Mouse (Mus musculus): ENCODE data around the gene Hhatl.

The Hhatl gene

GRCm38 (mm10) chr9:121807947-121808346 lies 15.6 kb upstream of the Hhatl start:
- DNase-seq (ENCODE audit: extremely low spot score, low read depth, low spot score), result no peak

DNA sequence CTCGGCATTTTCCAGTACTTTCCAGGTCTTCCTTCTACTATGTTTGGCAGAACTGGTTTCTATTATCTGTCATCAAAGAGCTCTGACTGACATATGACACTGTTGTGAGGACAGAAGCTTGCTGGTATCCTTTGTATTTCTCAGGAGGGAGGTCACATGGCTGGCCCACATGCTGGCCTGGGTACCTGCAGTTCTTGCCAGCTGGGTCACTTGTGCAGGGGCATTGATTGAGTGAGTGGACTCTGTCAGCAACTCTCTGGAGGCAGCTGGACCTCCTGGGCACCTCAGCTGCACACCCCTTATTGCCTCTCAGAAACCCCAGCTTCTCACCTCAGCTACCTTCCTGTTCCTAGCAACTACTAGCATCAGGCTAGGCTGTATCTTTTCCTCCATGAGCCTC lies 15.2 kb upstream of the Hhatl start:
- DNase-seq (ENCODE audit: extremely low spot score, low read depth, low spot score), result no peak

- DNase-seq (ENCODE audit: extremely low spot score, low read depth, low spot score), result no peak
These were observed 10.4 kb upstream of the Hhatl start for GRCm38 (mm10) chr9:121802747-121803146.

- DNase-seq (ENCODE audit: extremely low spot score, low read depth, low spot score), result no peak
These were observed 6.7 kb upstream of the Hhatl start for GRCm38 (mm10) chr9:121798887-121799520.

DNA sequence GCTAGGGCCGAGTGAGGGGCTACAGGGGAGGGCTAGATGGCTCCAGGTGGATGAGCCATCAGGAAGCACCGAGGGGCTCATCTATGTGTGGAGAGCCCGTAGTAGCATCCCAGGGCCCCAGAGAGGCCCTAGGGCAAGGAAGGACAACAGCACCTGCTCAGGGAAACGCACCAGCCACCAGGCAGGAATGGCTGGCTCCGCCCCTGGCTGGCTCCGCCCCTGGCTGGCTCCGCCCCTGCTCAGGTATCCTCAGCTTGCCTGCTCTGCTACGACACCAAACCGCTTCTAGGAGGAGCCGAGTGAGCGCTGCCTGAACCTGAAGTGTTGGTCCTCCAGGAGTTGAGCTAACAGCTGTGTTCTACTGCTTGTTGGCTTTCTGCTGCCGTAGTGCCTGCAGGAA lies 5.4 kb upstream of the Hhatl start:
- DNase-seq (ENCODE audit: extremely low spot score, low read depth, low spot score), result no peak

DNA sequence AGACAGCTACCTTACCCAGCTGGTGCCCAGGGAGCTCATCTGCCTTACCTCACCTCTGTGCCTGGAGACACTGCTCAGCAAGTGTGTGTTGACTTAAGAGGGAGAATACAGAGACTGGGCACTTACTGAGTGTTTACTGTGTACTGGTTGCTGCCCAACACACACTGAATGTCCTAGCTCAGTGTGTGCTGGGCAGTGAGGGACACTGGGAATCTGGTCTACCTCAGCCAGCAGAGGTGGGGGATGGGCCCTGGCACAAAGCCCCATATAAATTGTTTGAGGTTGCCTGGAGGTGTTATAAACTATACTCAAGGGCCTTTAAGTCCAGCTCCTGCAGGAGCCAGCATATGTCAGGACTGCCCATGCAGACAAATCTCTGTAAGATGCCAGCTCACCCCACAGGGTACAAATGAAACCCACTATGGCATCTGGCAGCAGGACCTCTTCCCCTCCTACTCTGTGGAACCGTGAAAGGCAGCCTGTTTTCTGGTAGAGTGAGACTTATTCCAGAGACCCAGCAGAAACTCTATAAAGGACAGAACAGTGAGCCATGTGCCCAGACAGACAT lies 2.7 kb upstream of the Hhatl start:
- no peak for DNase-seq (ENCODE audit: extremely low spot score, low read depth, low spot score)

DNA sequence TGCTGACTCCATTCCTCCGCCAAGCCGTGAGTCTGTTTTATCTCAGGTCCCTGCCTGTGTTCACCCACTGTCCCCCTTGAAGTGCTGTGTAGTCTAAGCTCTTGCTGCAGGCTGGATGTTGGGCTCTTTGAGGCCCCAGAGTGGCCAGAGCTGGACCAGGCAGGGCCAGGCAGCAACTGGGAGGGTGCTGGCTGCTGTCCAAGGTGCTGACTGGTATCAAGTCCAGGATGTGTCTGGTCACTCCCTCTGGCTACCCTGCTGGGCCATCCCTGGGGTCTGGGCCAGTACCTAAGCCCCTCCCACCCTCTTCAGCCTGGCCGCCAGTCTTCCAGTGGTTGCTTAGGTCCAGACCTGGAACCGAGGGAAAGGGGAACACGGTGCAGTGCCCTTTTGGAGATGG lies 1.1 kb downstream of the Hhatl start:
- peak; percentile 39 for DNase-seq (ENCODE audit: extremely low spot score, low read depth, low spot score)

- no peak for DNase-seq (ENCODE audit: extremely low spot score, low read depth, low spot score)
These were observed 5.9 kb downstream of the Hhatl start for GRCm38 (mm10) chr9:121786359-121786758.

DNA sequence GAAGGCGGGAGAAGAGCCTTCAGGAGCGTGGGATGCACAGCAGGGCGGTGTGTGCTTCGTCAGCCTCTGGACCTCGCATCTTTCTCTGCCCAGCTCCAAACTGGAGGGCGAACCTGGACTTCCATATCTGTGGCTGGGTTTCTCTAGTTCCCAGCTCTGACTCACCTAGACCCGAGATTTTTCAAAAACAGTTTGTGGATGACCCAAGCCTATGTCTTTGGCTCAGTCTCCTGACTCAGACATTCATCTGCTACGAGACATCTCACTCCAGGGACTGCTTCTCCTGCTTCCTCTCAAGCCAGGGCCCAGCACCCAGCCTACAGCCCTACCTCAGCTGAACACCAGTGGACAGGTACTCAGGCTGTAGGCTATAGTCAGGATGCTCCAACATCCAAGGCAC lies 7.0 kb downstream of the Hhatl start:
- no peak for DNase-seq (ENCODE audit: extremely low spot score, low read depth, low spot score)

DNA sequence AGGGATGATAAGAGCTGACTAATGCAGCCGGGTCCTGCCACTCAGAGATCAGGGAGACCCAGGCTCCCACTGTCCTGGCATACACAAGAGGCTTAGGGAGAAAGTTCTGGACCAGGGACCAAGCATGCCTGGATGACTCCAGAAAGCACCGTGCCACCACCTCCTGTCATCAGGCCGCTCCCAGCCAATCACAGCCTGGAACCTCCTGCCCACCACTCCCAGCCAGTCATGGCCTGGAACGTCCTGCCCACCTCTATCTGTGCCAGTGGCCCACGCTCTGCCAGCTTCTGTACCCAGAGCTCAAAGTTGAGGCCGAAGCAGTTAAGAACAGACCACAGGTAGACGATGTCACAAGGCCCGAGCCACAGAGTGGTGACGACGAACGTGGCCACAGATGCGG lies 7.5 kb downstream of the Hhatl start:
- no peak for DNase-seq (ENCODE audit: extremely low spot score, low read depth, low spot score)

DNA sequence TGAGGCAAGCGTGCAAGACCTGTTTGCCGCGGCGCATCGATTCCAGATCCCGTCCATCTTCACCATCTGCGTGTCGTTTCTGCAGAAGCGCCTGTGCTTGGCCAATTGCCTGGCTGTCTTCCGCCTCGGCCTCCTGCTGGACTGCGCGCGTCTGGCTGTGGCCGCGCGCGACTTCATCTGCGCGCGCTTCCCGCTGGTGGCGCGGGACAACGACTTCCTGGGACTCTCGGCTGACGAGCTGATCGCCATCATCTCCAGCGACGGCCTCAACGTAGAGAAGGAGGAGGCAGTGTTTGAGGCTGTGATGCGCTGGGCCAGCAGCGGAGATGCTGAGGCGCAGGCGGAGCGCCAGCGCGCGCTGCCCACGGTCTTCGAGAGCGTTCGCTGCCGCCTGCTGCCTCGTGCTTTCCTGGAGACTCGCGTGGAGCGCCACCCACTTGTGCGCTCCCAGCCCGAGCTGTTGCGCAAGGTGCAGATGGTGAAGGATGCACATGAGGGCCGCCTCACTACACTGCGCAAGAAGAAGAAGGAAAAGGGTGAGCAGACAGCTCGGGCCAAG lies 14.2 kb downstream of the Hhatl start:
- no peak for DNase-seq (ENCODE audit: extremely low spot score, low read depth, low spot score)

DNA sequence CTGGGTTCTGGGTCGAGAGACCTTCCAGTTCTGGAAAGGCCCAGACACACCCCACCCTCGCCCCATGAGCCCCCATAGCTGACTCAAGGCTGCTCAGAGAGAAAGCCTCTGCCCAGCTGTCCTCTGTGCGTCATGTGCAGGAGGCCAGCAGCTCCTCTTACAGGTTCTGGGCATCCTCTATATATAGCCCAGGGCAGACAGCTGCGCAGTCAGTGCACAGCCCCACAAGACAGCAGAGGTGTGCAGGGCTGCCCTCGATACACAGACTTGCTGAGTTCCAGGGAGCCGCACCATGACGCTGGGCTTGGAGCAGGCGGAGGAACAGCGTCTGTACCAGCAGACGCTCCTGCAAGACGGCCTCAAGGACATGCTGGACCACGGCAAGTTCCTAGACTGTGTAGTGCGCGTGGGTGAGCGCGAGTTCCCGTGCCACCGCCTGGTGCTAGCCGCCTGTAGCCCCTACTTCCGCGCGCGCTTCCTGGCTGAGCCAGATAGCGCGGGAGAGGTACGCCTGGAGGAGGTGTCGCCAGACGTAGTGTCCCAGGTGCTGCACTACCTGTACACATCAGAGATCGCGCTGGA lies 14.7 kb downstream of the Hhatl start, which contains the start of gene Klhl40:
Klhl40 (plus strand) TSS at position 124 of the 582 bp plus-strand sequence.
- no peak for DNase-seq (ENCODE audit: extremely low spot score, low read depth, low spot score)

- no peak for DNase-seq (ENCODE audit: extremely low spot score, low read depth, low spot score)
These were observed 15.8 kb downstream of the Hhatl start for GRCm38 (mm10) chr9:121776511-121776910.

DNA sequence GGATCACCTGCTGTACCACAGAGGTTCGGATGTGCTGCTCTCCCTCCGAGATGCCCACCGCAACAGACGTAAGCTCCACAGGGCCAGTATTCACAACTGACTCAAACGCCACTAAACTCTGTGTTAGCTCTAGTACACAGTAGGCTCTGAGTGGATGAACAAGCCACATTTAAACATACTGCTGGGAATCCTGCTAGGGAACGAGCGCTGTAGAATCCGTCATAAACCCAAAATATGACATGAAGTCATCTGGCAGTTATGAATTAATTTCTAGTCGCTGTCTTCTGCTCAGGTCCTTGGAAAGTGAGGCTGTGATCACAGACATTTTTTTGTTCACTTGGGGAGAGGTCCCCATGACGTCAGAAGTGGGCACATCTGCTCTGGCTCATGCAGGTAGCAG lies 16.4 kb downstream of the Hhatl start:
- no peak for DNase-seq (ENCODE audit: extremely low spot score, low read depth, low spot score)

GRCm38 (mm10) chr9:121772412-121772811 lies 19.9 kb downstream of the Hhatl start:
- DNase-seq (ENCODE audit: extremely low spot score, low read depth, low spot score), result no peak

- DNase-seq (ENCODE audit: extremely low spot score, low read depth, low spot score), result no peak
These were observed 27.0 kb downstream of the Hhatl start for GRCm38 (mm10) chr9:121765166-121765855.

- DNase-seq (ENCODE audit: extremely low spot score, low read depth, low spot score), result no peak
These were observed 28.6 kb downstream of the Hhatl start for GRCm38 (mm10) chr9:121763716-121764115.

- DNase-seq (ENCODE audit: extremely low spot score, low read depth, low spot score), result no peak
These were observed 29.5 kb downstream of the Hhatl start for GRCm38 (mm10) chr9:121762761-121763160.

DNA sequence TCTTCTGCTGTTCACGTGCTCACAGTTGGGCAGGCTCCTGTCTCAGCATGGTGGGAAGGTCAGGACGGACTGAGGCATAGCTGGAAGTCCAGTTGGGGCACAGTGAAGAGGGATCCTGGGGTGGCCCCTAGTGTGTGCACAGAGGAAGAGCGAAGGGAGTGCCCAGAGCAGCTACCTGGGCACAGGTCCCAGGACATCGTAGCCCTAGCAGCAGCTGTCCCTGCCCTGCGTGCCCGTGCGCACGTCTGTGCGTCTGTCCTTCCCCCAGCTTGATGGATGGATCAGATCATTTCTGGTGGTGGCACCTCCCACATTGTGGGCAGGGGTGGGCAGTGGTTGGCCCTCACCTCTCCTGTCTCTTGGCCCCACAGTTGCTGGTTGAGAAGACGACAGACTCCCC lies 30.1 kb downstream of the Hhatl start:
- no peak for DNase-seq (ENCODE audit: extremely low spot score, low read depth, low spot score)

GRCm38 (mm10) chr9:121761787-121762186 lies 30.5 kb downstream of the Hhatl start:
- no peak for DNase-seq (ENCODE audit: extremely low spot score, low read depth, low spot score)

DNA sequence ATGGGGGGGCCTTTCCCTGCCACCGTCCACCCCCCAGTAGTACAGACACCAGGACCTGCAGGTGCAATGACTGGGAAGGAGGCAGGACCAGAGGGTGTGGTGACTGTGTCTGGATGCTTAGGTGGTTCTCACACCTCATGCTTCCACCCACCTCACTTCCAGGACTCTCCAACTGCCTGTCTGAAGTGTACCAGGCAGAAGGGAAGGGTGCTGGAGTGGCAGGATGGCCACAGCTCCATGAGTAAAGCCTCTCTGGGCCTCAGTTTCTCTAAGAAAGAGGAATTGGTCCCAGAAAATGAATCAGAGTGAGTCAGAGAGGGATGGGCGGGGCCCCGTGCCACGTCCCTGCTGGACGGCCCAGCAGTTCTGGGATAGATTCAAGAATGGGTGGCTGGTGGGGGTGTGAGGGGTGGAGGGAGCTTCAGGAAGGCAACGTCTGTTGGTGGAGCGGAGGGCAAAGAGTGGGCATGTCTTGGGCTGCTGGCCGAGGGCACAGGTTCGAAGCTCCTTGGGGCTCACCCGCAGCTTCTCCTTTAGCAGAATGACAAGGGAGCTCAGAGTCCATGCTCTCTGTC lies 31.1 kb downstream of the Hhatl start:
- no peak for DNase-seq (ENCODE audit: extremely low spot score, low read depth, low spot score)
